Comparison of ENCODE assay signal across 20 mouse cellular contexts in the genomic region with DNA sequence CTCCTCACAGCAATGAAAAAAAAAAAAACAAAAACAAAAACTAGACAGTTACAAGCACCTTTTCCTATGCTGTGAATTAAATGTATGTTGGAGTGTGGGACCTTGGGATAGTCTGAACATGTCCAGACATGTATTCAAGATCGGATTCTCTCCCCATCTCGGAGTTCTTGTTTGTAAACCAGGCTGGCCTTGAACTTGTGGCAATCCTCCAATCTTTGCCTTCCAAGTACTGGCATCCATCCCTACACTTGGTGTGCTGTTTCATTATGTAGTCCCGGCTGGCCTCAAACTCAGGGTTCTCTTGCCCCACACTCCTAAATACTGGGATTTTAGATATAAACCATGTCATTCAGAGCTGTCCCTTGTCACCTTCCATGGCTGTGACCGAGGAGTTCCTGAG. TPM values are rescaled to one million over a fixed set of nuclear protein-coding genes. Genes with fewer than 3 reads are reported as not detected.
DNase-seq lines count a peak whose midpoint lies in the region; ATAC-seq and TF ChIP-seq lines count a peak whose summit lies in the region.
"Had no signal": no experiment of that assay in that cellular context is flagged by ENCODE, and none has a peak within 500 bp of the region (broad histone marks: within the 10 kb centered on the region; RNA-seq: fewer than 3 reads in every experiment).

No protein-coding gene starts in this region.

- no peaks in the 10 kb centered on the region for H3K27me3 ChIP-seq in CH12.LX (replicated peaks)
- H3K27me3 ChIP-seq: embryonic facial prominence, embryonic 13.5 days; hindbrain, embryonic 15.5 days; intestine, embryonic 15.5 days; liver, embryonic 15.5 days had no signal

- TF ChIP-seq POLR2A in CH12.LX (IDR thresholded peaks at IDR 0.05; ENCODE audit: low read depth, low read length) = no peak

- peak overlapping the region; percentile 74 for H3K27ac ChIP-seq in CH12.LX (ENCODE audit: insufficient read depth, low read depth)
- H3K27ac ChIP-seq: embryonic facial prominence, embryonic 13.5 days; gastrocnemius, adult 2 months; hindbrain, embryonic 15.5 days; intestine, embryonic 15.5 days; left cerebral cortex, adult 2 months; liver, embryonic 15.5 days; macrophage had no signal

- intact Hi-C loops in heart, postnatal 14 days (cut with DNase I) = no loop called here

- no peak for TF ChIP-seq EP300 in CH12.LX (IDR thresholded peaks at IDR 0.05; ENCODE audit: low read length)

- H3K79me2 ChIP-seq in CH12.LX (replicated peaks; ENCODE audit: control insufficient read depth, extremely low read depth, insufficient read depth, poor library complexity, severe bottlenecking) = peaks cover 45% of the 10 kb centered on the region

- peaks cover 2% of the 10 kb centered on the region for H3K9me3 ChIP-seq in CH12.LX (replicated peaks; ENCODE audit: low read length)
- H3K9me3 ChIP-seq: embryonic facial prominence, embryonic 13.5 days; hindbrain, embryonic 15.5 days; intestine, embryonic 15.5 days; liver, embryonic 15.5 days had no signal

- ATAC-seq in CD4-positive, CD25-positive, alpha-beta regulatory T cell, adult 4 months = no peak
- ATAC-seq: intestine, embryonic 15.5 days had no signal

- peak overlapping the region; percentile 58 for H3K4me2 ChIP-seq in CH12.LX (ENCODE audit: insufficient read depth, low read depth, poor library complexity, severe bottlenecking)
- H3K4me2 ChIP-seq: embryonic facial prominence, embryonic 13.5 days; hindbrain, embryonic 15.5 days; intestine, embryonic 15.5 days; midbrain, embryonic 11.5 days had no signal

- peak overlapping the region; percentile 92 for H3K9ac ChIP-seq in CH12.LX (ENCODE audit: insufficient read depth, low read depth)
- H3K9ac ChIP-seq: embryonic facial prominence, embryonic 13.5 days; hindbrain, embryonic 15.5 days; intestine, embryonic 15.5 days; liver, embryonic 15.5 days had no signal

- peaks cover 17 to 30% of the 10 kb centered on the region in 2 experiments for H3K36me3 ChIP-seq in CH12.LX (replicated peaks in 1 of 2; ENCODE audit: control insufficient read depth in 1 of 2, insufficient read depth in 1 of 2, low read length in 1 of 2)
- H3K36me3 ChIP-seq: embryonic facial prominence, embryonic 13.5 days; hindbrain, embryonic 15.5 days; intestine, embryonic 15.5 days; liver, embryonic 15.5 days had no signal

- no peak for TF ChIP-seq RAD21 in CH12.LX (IDR thresholded peaks at IDR 0.05; ENCODE audit: low read depth, low read length)

- dilution Hi-C loops in CH12.LX (cut with MboI; ENCODE audit: extremely low pct_ligation_motif_present, extremely low pct_unique_long_range_greater_than_20kb, low sequenced_read_pairs) = no loop called here

- DNase-seq in adrenal gland, adult 2 months = peak; percentile 50
- no peak for DNase-seq in adrenal gland, adult 18-20 months (ENCODE audit: low spot score in 2 of 2)
- no peak for DNase-seq in CH12.LX (ENCODE audit: extremely low read depth)
- DNase-seq in NIH3T3 (ENCODE audit: low read depth) = peak; percentile 66
- DNase-seq in adrenal gland, postnatal 36 days = peak; percentile 37 to 46
- DNase-seq in heart, postnatal 14 days = no peak
- DNase-seq: cerebellum, adult 8-10 months; heart, postnatal 4 days; kidney, adult 9 months; kidney, postnatal 25 days; thymus, postnatal 14 days had no signal

- peaks cover 10 to 56% of the 10 kb centered on the region in 2 experiments; a peak in 3 of 4 replicates for H3K4me1 ChIP-seq in CH12.LX (ENCODE audit: control insufficient read depth in 1 of 2, insufficient read depth in 2 of 2)
- H3K4me1 ChIP-seq: embryonic facial prominence, embryonic 13.5 days; hindbrain, embryonic 15.5 days; intestine, embryonic 15.5 days had no signal

- in situ Hi-C loops in CH12.LX (cut with MboI; ENCODE audit: low pct_ligation_motif_present, low pct_unique_long_range_greater_than_20kb, low sequenced_read_pairs) = no loop called here

- no peak for TF ChIP-seq CTCF in CH12.LX (conservative IDR thresholded peaks at IDR 0.05 in 1 of 2, IDR thresholded peaks at IDR 0.05 in 1 of 2; ENCODE audit: low read depth in 2 of 2, low read length in 2 of 2)

- peak overlapping the region; percentile 31 to 59 (median 56) for H3K4me3 ChIP-seq in CH12.LX (replicated peaks in 1 of 3; ENCODE audit: low read depth in 2 of 3, low read length in 2 of 3, poor library complexity in 1 of 3)
- H3K4me3 ChIP-seq: embryonic facial prominence, embryonic 13.5 days; gastrocnemius, adult 2 months; hindbrain, embryonic 15.5 days; intestine, embryonic 15.5 days; left cerebral cortex, adult 2 months; liver, embryonic 15.5 days had no signal

TF ChIP-seq in CH12.LX, 34 proteins besides CTCF, POLR2A, EP300 and RAD21:
- no peak; the same call in 1 of the 2 replicates for TF ChIP-seq SIN3A (IDR thresholded peaks at IDR 0.05; ENCODE audit: low read length)
- TF ChIP-seq JUN (IDR thresholded peaks at IDR 0.05; ENCODE audit: insufficient read depth, low read depth, low read length) = no peak
- no peak for TF ChIP-seq BHLHE40 (IDR thresholded peaks at IDR 0.05; ENCODE audit: low read depth, low read length)
- no peak for TF ChIP-seq GABPA (IDR thresholded peaks at IDR 0.05; ENCODE audit: insufficient replicate concordance, low read depth, low read length)
- TF ChIP-seq MYC (IDR thresholded peaks at IDR 0.05; ENCODE audit: low read depth, low read length) = 0 out of 2 replicates have a peak, but pooled peaks have one; percentile 22
- TF ChIP-seq TBP (conservative IDR thresholded peaks at IDR 0.05; ENCODE audit: low read depth, low read length) = 0 out of 2 replicates have a peak, but pooled peaks have one; percentile 9
- TF ChIP-seq UBTF (IDR thresholded peaks at IDR 0.05; ENCODE audit: low read depth, low read length) = no peak
TF ChIP-seq in CH12.LX: peak in this region for 2.

RNA-seq across cellular contexts. Expression of a gene that starts 14.2 kb away (rescaled TPM):
- 10 to 100 TPM; 18.0 to 25.7 TPM for total RNA-seq in adrenal gland, adult 2 months (2021)
- 21.8 and 22.6 TPM in 2 replicates for polyA plus RNA-seq in adrenal gland, adult 2 months (2012; rRNA removed)
- 10 to 100 TPM; 18.1 to 23.7 TPM for total RNA-seq in adrenal gland, adult 18-20 months (2021)
- total RNA-seq in CH12.LX (2012; rRNA removed) = 17.8 and 18.8 TPM in 2 replicates
- total RNA-seq in CH12.LX (2014; rRNA removed) = 16.6 and 16.9 TPM in 2 replicates
- polyA plus RNA-seq in CH12.LX (2012; ENCODE audit: insufficient read length, low read depth) = 28.9 and 33.0 TPM in 2 replicates
- 10 to 100 TPM; 18.3 to 18.6 TPM for total RNA-seq in adrenal gland, postnatal 36 days (2021)
- total RNA-seq in heart, postnatal 14 days (2021) = 1 to 10 TPM; 9.1 to 9.7 TPM
- polyA plus RNA-seq in CD4-positive, CD25-positive, alpha-beta regulatory T cell, adult 4 months (2017; shearing (Covaris generic)) = 10 to 100 TPM; 27.6 to 35.3 TPM

Comparison
In these comparisons a context has a peak if more than half of its experiments do, and no peak if none do; other contexts are left out.
1. DNase-seq: peak in adrenal gland, adult 2 months (single experiment), NIH3T3 (single experiment) and adrenal gland, postnatal 36 days (2 of 2); none in adrenal gland, adult 18-20 months (0 of 2), CH12.LX (single experiment) and heart, postnatal 14 days (0 of 2).